Mouse (Mus musculus) c-Kit-negative CD71-positive TER-119-positive erythroid progenitor cells, embryonic 14.5 days (primary cell): Measurements from ENCODE around the gene Fryl.

Experiments used
- DNase-seq: peaks from one replicate; pipeline ENCODE4 v3.0.0-alpha.2; 2013; ENCODE audit warnings: low read depth, low spot score

The Fryl gene

DNA sequence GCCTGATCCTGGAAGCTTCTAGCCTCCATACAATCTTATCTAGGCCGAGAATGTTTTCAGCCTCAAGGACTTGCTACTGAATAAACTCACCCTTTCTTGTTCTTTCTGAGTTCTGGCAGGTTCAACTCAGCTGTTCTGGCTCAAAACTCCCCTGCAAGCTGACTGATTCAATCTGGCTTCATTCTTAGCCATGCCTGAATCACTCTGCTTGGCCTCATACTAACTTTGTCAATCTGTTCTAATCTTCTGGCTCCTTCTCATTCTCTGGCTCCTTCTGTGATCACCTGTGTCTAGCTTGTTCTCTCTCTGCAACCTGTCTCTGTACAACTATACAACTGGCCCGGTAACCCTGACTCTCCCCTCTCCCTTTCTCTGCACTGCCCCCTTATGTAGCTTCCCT, 93.9 kb downstream of the Fryl start:
- no peak for DNase-seq

DNA sequence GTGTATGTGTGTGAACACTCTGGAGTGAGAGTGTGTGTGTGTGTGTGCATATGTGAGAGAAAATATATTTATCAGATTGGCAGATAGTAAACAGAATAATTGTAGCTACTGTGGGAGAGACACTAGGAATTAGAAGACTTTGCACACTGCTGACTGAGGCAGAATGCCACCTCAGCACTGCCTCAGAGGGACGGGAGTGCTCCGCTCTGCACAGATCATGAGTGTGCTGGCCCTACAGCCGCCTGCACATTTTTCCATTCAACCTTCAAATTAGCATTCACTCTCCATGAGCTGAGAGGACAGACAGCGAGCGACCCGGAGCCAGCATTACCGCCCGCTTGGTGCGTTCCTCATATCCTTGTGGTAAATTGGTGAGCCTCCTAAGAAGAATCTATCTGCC, 96.0 kb downstream of the Fryl start:
- DNase-seq: no peak

DNA sequence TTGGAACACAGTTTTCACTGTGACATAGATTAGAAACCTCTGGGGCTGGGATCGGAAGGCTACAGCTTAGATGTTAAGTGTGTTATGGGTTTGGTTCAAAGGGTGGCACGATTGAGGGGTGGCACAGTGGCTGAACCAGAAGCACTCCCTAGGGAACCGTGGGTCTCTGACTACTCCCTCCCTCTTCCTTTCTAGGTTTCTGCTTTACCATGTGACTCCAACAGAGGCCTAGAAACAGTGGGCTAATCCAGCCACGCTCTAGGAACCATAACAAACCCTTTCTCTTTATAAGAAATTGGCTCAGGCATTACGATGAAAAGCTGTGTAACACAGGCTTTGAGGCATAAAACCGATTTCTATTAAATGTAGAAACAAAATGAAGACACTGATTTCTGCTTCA, 98.9 kb downstream of the Fryl start:
- no peak for DNase-seq

DNA sequence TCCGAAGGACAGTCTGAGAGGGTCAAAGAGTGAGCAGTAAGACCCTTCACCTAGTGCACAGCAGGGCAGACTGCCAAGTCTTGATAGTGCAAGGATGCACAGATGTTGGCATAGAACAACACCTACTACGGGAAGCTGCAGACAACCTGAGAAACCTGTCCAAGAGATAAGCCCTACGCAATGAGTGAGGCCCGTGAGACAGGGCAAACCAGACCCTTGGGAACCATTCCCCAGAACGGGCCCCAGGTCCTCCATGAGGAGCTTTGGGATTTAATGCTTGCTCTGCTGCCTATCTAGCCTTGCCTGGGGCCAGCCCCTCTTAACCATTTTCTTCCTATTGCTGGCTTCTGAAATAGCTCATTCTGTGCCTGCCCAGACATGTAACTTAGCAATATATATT, 99.4 kb downstream of the Fryl start:
- DNase-seq: no peak

DNA sequence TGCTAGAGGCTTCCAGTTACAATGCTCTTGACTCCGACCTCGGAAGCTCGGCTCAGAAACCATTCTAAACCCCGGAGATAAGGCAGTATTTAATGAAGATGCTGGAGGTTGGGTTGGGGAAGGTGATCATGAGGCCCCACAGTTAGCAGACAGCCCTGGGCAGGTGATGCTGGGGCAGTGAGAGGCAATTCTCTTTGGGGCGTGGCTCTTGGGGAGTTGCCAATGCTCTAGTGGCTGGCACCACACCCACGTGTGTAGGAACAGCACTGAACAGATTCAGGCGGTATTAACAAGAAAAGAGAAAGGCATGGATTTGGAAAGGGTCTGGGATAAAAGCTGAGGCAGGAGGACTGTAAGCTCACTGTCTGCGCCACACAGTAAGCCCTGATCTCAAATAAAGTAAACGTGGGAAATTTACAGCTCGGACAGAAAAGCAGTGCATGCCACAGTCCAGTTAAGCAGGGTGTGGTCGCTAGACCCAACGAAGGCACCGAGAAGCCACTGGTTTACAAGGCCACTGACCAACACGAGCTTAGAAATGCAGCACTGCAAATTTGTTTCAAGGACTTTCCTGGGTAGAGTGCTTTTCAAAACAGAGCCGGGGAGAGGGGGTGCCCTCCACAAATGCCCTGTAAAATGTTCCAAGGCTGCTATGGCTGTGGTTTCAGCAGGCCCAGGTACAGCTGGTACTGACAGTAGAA, 100.0 kb downstream of the Fryl start:
- DNase-seq: no peak

DNA sequence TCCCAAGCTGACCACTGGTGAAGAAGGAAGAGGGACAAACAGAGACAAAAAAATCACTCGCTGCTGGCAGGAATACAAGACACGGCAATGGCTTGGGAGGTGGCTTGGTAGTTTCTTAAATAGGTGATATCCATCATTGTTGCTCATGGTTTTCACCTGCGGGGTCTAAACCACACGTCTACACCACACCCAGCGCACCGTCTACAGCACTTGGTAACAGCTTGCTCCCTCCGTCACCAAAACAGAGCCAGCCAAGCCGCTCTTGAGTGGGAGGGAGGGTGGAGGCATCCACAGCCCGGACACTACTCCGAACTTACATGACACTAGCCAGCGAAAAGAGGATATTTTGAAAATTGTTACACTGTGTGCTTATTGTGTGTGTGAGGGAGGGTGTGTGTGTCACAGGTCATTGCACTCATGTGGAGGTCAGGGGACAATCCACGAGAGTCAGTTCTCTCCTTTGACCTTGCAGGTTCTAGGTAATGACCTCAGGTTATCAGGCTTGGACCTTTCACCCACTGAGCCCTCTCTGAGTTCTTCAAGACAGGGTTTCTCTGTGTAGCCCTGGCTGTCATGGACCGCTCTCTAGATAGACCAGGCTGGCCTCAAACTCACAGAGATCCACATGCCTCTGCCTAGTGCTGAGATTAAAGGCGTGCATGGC, 102.5 kb downstream of the Fryl start:
- DNase-seq: no peak

DNA sequence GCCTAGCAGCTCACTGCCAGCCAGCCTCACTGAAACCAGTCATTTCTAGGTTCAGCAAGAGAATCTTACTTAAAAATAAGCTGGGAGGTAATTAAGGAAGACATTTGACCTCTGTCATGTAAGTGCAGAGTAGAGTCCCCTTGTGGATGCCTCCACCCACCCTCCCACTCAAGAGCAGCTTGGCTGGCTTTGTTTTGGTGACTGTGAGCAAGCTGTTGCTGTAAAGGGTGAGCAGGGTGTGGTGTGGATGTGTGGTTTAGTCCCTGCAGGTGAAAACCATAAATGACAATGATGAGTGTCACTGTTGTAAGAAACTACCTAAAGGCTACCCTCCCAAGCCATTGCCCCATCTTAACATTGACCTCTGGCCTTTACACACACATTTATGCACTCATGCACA, 104.2 kb downstream of the Fryl start:
- DNase-seq: no peak

DNA sequence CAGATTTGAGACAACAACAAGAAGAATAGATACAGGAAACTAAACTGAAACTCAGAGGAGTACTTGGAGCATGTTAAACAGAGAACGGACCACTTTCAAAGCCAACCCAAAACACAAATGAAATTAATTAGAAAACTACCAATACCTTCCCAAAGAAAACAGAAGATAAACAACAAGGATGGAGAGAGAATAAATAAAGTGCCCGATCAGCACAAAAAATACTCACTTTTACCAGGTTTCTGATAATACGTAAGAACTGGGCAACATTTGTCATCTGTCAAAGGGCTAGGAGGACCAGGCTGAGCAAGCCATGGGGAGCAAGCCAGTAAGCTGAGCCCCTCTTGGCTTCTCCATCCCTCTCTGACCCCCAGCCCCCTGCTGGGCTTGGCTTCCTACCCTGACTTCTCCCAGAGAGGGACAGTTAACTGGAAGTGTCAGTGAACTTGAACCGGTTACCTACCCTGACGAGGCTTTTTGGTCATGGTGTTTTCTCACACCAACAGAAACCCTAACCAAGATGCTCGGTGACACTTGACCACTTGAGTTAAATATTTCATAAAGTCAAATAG, 105.5 kb downstream of the Fryl start:
- DNase-seq: no peak

DNA sequence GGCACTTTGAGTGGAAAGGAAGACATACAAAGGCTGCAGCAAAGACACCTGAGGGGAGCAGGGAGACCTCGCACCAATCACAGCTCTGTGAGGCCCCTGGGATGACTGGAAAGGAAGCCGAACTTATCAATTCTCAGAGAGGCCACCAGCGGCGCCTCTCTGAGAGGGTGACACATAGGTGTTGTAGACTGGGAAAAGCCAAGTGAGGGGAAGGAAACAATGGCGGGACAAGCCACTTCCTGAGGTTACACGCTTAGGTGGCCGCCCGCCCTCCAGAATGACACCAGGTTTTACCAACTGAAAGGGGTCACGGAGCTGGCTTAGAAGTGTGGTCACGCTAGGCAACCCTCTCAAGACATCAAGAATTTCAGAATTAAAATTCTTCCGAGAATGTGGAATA, 111.4 kb downstream of the Fryl start:
- no peak for DNase-seq

DNA sequence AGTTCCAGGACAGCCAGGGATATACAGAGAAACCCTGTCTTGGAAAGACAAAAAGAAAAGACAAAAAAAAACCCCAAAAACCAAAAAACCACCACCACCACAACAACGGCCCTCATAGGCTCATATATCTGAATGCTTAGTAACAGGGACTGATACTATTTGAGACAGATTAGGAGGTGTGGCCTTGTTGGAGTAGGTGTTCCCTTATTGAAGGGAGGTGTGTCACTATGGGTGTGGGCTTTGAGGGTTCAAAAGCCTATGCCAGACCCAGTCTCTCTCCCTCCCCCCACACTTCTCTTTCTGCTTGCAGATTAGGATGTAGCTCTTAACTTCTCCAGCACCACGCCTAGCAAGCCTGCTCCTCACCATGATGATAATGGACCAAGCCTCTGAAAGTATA, 114.7 kb downstream of the Fryl start:
- peak; percentile 5 for DNase-seq

DNA sequence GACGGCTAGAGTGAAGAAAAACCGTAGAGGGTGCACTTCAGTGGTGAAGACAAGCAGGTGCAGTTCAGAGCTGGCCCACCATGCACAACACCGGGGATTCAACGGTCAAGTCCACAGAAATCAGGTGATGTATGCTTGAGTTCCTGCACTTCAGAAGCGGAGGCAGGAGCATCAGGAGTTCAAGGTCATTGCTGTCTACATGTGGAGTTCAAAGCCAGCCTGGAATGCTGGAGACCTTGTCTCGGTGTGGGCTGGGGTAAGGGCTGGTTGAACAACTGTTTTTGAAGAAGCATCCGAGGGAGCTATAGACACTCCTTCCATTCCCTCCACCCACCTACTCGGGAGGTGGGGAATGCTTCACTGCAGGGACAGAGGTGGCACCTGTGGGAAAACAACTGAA, 115.3 kb downstream of the Fryl start:
- no peak for DNase-seq

DNA sequence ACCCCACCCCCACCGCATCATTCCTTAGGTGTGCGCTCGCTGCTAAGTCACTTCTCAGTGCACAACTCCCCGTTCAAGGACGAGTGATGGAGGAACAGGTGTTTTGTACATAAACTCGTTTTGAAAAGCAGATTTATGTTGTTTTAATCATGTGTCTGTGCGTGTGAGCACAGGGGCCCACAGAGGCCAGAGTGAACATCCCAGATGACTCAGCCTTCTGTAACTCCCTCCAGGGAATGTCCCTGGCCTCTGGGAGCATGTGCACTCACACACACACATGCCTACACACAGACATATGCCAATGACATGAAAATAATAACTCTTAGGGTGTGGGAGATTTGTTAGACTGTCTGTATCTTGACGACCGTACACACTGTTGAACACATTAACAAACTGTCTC, 118.9 kb downstream of the Fryl start:
- DNase-seq: no peak

DNA sequence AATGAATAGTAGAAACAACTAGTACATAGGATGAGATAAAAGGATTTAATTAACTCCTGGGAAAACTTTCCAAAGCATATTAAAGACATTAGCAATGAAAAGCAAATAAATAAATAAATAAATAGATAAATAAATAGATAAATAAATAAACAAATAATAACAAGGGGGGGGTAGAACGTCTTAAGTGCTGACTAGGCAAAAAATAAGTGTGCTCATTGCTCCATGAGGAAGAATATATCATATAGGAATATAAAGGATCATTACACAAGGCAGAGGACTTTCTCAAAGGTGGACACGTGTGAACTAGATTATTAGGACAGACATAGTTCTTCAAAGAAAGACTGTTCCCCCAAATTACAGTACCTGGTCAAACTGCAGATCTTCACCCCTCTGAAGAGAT, 120.5 kb downstream of the Fryl start:
- no peak for DNase-seq

DNA sequence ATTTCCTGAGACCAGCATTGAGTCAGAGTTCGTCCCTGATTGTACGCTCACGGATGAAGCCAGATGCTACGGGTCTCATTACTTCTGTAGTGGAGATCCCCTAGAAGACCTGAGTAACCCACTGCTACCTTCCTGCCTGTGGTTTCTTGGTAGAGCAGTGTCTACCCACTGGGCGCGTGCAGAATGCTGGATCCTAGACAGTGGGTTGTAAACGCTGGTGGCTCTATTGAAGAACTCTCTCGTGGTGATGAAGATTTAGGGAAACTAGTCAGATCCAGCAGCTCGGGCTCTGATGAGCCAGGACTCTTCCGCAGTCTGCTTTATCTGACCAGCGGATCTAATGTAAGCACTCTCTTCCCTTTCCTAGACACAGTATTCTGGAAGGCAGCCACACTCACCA, 121.3 kb downstream of the Fryl start:
- no peak for DNase-seq

DNA sequence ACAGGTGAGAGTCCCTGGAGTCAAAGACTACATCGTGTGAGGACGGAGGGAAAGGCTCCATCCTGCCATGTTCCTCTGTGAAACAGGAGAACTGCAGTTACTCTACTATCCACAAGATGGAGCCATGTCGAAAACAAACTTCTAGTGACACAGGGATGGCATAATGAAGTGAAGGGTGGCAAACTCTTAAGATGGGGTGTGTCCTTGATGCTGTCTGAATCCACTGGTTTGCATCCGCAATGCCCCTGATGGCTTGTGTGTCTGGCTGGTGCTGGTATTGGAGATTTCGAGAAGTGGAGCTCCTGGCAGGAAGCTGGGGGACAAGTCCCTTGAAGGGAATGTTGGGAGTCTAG, 122.6 kb downstream of the Fryl start:
- DNase-seq: peak; percentile 65

DNA sequence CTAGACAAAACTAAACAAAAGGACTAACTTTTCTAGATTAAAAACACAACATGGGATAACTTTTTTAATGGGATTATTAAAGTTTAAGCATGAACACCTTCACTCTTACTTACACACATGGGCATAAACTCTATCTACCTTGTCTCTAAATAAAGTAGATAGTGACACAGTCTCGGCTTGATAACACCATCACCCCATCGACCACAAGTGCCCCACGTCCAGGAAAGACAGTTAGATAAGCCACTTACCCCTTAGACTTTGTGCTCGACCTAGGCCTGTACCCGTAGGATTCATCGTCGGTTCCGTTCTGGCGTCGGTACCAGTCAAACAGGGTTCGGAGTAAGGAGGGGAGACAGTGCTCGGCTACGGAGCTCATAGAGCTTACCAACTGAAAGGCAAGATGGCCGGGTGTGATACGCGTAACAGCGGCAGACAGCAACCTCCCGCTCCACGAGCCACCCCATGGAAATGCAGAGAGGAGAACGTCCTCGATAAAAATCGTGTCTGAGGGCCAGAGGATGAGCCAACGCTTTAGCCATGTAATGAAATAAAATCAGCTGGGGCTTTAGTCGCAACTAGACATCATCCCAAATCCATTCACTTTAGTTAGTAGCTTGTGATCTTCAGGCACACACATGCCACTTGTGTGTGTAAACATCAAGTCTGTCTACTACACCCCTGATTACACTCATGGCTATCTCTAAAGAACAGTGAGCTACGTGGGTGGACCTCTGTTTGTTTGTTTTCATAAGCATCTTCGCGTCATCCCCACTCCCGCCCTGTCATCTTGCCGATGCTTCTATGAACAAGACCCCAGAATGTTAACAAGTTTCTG, 123.2 kb downstream of the Fryl start:
- peak; percentile 21 for DNase-seq

DNA sequence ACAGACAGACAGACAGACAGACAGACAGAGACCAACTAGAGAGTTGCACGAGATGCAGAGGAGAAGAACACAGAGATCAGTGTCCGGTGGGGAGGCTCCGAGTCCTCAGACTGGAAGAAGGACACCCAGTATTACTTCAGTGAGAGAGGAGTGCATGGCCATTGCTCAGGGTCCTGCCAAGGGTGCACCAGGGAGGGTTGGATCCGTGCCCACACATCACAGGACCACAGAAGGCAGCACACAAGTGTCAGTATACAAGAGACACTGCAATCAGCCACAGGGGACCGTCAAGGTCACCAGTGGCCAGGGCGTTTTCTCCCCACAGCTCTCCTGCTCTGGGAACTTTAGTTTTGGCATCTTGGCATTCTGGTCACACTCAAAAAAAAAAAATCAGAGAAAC, 125.4 kb downstream of the Fryl start:
- DNase-seq: no peak

DNA sequence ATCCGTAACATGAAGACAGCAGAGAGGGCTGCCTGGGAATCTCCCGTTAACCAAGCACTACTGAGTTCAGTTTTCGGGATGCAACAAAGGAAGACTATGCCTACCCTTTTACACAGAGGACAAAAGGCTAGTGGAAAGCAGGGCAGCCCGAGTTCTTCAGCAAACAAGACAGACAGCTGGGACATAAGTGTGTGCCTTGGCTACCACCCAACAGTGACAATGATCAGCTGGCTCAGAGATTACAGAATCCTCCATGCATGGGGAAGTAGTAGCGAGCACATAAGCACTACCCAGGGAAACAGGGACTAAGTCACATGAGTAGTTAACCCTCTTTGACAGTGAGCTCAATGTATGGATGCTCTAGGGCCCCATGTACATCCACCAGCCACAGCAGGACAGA, 126.5 kb downstream of the Fryl start:
- no peak for DNase-seq

DNA sequence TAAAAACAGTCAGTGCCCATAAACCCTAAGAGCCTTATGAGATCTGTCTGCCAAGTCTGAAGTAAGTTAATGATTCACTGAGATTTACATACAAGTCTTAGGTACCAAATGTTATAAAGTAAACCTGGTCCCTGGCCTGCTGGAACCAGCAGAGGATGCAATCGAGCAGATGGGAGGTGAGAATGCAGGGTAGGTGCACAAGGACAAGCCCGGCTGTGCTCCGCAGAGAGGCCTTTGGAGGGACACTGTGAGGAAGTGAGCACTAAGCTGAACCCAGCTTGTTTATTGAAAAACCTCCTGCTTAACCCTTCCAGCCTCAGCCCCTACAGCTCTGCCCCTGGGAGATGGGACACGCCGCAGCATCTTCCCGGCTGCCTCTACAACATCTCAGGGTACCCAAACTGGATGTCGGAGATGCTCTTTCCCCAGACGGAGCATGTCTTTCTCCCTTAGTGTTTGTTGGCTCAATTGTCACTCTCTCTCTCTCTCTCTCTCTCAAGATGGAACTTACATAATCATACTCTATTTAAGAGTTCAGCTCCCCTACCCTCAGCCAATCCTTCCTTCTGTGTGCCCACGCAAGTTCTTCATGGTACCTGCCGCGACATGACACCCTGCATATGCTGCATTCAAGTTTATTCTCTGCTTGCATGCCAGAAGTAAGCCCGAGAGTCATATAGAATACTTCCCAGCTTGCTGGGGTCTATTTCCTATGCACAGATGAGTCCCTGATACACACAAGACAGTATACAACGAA, 136.3 kb downstream of the Fryl start:
- no peak for DNase-seq

DNA sequence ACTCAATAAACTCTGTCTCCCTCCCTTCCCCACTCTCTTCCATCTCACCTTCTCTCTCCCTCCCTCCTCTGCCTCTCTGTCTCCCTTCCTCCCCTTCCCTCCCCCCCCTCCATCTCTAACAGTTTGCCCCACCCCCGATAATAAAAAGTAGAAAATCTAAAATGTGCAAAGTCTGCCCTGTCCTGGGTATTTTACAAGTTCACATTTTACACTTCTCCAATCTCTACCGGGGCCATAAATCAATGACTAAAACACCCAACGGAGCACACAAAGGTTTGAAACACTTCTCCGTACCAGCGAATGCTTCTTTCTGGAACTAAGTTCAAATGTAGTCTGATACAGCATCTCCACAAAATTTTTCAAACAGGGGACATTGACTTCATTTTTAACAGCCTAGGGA, 136.9 kb downstream of the Fryl start:
- DNase-seq: no peak

DNA sequence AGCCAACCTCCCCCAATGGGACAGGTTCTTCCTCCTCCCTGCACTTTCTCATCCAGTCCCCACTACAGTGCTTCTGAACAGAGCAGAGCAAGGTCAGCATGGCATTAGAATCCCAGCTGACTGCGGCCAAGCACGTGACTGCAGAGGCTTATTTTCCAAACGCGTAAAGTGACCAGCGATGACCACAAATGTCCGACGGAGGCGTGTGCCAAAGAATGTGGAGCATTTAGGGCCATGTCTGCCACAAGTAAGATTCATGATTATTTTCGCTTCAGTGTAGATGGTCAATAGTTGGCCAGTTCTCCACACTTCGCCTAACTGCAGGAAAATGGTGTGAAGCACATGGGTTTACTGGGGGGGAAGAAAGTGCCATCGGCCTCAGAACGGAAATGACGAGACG, 137.6 kb downstream of the Fryl start:
- DNase-seq: no peak

DNA sequence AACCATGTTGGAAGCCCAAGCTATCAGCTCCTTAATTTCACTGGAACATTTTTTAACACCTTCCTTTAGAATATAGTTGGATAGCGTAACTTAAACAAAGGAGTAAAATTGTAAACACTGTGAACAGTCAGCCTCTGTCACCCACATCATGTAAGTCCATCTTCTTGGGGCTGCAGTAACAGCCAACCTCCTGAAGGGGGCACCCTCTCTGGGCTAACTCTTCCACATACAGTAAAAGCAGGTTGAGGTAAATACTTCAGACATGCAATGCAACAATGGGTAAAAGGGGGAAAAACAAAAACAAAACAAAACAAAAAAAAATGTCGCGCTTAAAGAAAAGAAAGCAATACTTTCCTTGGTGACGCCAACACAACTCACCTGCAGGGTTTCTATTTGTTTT, 141.5 kb downstream of the Fryl start:
- peak; percentile 49 for DNase-seq
